Mouse (Mus musculus): ENCODE data around the gene Serpini1. TPM values are rescaled to one million over a fixed set of nuclear protein-coding genes. Genes with fewer than 3 reads are reported as not detected.
"Not testable (repeated sequence)": the region's sequence is repeated elsewhere in the genome, so short reads cannot be mapped to it uniquely, and the experiment has no call there.

The Serpini1 gene
- polyA plus RNA-seq, 1 experiment from 2014 or later, result 22.3 TPM

GRCm38 (mm10) chr3:75650416-75651154 is 93.2 kb downstream of the Serpini1 start:
- H3K4me1 ChIP-seq (replicated peaks; ENCODE audit: control insufficient read depth, insufficient read depth, low read length); H3K9me3 ChIP-seq (ENCODE audit: control insufficient read depth, low read length); H3K9ac ChIP-seq (ENCODE audit: low read length); ATAC-seq (replicated peaks; ENCODE audit: low FRiP score); H3K27me3 ChIP-seq (ENCODE audit: control insufficient read depth, insufficient read depth, low read length); H3K36me3 ChIP-seq (ENCODE audit: control insufficient read depth, insufficient read depth, low read length); H3K4me3 ChIP-seq (ENCODE audit: low read depth, low read length); DNase-seq (ENCODE audit: low spot score); H3K4me2 ChIP-seq (ENCODE audit: low read depth, low read length, severe bottlenecking); H3K27ac ChIP-seq (ENCODE audit: low read depth, low read length): not testable (repeated sequence)
- 60% methylated on average over 4 of the region's 4 CpGs for WGBS

- Histone ChIP-seq H3K4me3 (ENCODE audit: low read depth, low read length) (no peak overlapping the region), H3K27ac (ENCODE audit: low read depth, low read length) (no peak overlapping the region), H3K4me1 (replicated peaks; ENCODE audit: control insufficient read depth, insufficient read depth, low read length) (no peaks in the 10 kb centered on the region), H3K36me3 (ENCODE audit: control insufficient read depth, insufficient read depth, low read length) (no peaks in the 10 kb centered on the region), H3K4me2 (ENCODE audit: low read depth, low read length, severe bottlenecking) (no peak overlapping the region), H3K27me3 (ENCODE audit: control insufficient read depth, insufficient read depth, low read length) (no peaks in the 10 kb centered on the region), H3K9ac (ENCODE audit: low read length) (no peak overlapping the region), H3K9me3 (ENCODE audit: control insufficient read depth, low read length) (no peaks in the 10 kb centered on the region)
- ATAC-seq (replicated peaks; ENCODE audit: low FRiP score), result no peak
- DNase-seq (ENCODE audit: low spot score), result no peak
- WGBS, result 71% methylated on average over 2 of the region's 2 CpGs
These were observed 94.3 kb downstream of the Serpini1 start for GRCm38 (mm10) chr3:75651603-75652115.

GRCm38 (mm10) chr3:75653901-75654300 is 96.6 kb downstream of the Serpini1 start:
- not testable (repeated sequence) for H3K27ac ChIP-seq (ENCODE audit: low read depth, low read length); DNase-seq (ENCODE audit: low spot score); H3K9me3 ChIP-seq (ENCODE audit: control insufficient read depth, low read length); H3K36me3 ChIP-seq (ENCODE audit: control insufficient read depth, insufficient read depth, low read length); H3K9ac ChIP-seq (ENCODE audit: low read length); ATAC-seq (replicated peaks; ENCODE audit: low FRiP score); H3K27me3 ChIP-seq (ENCODE audit: control insufficient read depth, insufficient read depth, low read length); H3K4me3 ChIP-seq (ENCODE audit: low read depth, low read length); H3K4me1 ChIP-seq (replicated peaks; ENCODE audit: control insufficient read depth, insufficient read depth, low read length); H3K4me2 ChIP-seq (ENCODE audit: low read depth, low read length, severe bottlenecking)
- WGBS, result 66% methylated on average over 4 of the region's 4 CpGs

- Histone ChIP-seq H3K27ac (ENCODE audit: low read depth, low read length) (no peak overlapping the region), H3K4me2 (ENCODE audit: low read depth, low read length, severe bottlenecking) (no peak overlapping the region), H3K4me3 (ENCODE audit: low read depth, low read length) (no peak overlapping the region), H3K36me3 (ENCODE audit: control insufficient read depth, insufficient read depth, low read length) (no peaks in the 10 kb centered on the region), H3K9ac (ENCODE audit: low read length) (no peak overlapping the region), H3K27me3 (ENCODE audit: control insufficient read depth, insufficient read depth, low read length) (no peaks in the 10 kb centered on the region), H3K9me3 (ENCODE audit: control insufficient read depth, low read length) (no peaks in the 10 kb centered on the region), H3K4me1 (replicated peaks; ENCODE audit: control insufficient read depth, insufficient read depth, low read length) (no peaks in the 10 kb centered on the region)
- ATAC-seq (replicated peaks; ENCODE audit: low FRiP score), result no peak
- 80% methylated on average over 6 of the region's 6 CpGs for WGBS
- no peak for DNase-seq (ENCODE audit: low spot score)
These were observed 98.4 kb downstream of the Serpini1 start for GRCm38 (mm10) chr3:75655578-75656344.

- no peak for ATAC-seq (replicated peaks; ENCODE audit: low FRiP score)
- Histone ChIP-seq H3K27ac (ENCODE audit: low read depth, low read length) (no peak overlapping the region), H3K4me1 (replicated peaks; ENCODE audit: control insufficient read depth, insufficient read depth, low read length) (no peaks in the 10 kb centered on the region), H3K4me3 (ENCODE audit: low read depth, low read length) (no peak overlapping the region), H3K4me2 (ENCODE audit: low read depth, low read length, severe bottlenecking) (no peak overlapping the region), H3K27me3 (ENCODE audit: control insufficient read depth, insufficient read depth, low read length) (no peaks in the 10 kb centered on the region), H3K36me3 (ENCODE audit: control insufficient read depth, insufficient read depth, low read length) (no peaks in the 10 kb centered on the region), H3K9ac (ENCODE audit: low read length) (no peak overlapping the region), H3K9me3 (ENCODE audit: control insufficient read depth, low read length) (no peaks in the 10 kb centered on the region)
- 85% methylated on average over 3 of the region's 3 CpGs for WGBS
- DNase-seq (ENCODE audit: low spot score), result no peak
These were observed 109.6 kb downstream of the Serpini1 start for GRCm38 (mm10) chr3:75666962-75667361.

- no peak overlapping the region for H3K4me2 ChIP-seq (ENCODE audit: low read depth, low read length, severe bottlenecking)
- DNase-seq (ENCODE audit: low spot score) (no peak), ATAC-seq (replicated peaks; ENCODE audit: low FRiP score) (no peak)
- 68% methylated on average over 1 of the region's 1 CpGs for WGBS
- no peak overlapping the region for H3K27ac ChIP-seq (ENCODE audit: low read depth, low read length)
- no peaks in the 10 kb centered on the region for H3K9me3 ChIP-seq (ENCODE audit: control insufficient read depth, low read length)
- no peaks in the 10 kb centered on the region for H3K36me3 ChIP-seq (ENCODE audit: control insufficient read depth, insufficient read depth, low read length)
- H3K9ac ChIP-seq (ENCODE audit: low read length), result no peak overlapping the region
- no peak overlapping the region for H3K4me3 ChIP-seq (ENCODE audit: low read depth, low read length)
- no peaks in the 10 kb centered on the region for H3K4me1 ChIP-seq (replicated peaks; ENCODE audit: control insufficient read depth, insufficient read depth, low read length)
- H3K27me3 ChIP-seq (ENCODE audit: control insufficient read depth, insufficient read depth, low read length), result no peaks in the 10 kb centered on the region
These were observed 113.1 kb downstream of the Serpini1 start for GRCm38 (mm10) chr3:75670425-75670824.

GRCm38 (mm10) chr3:75682881-75683280 is 125.5 kb downstream of the Serpini1 start:
- H3K4me1 ChIP-seq (replicated peaks; ENCODE audit: control insufficient read depth, insufficient read depth, low read length), result no peaks in the 10 kb centered on the region
- no peak for ATAC-seq (replicated peaks; ENCODE audit: low FRiP score)
- no peaks in the 10 kb centered on the region for H3K9me3 ChIP-seq (ENCODE audit: control insufficient read depth, low read length)

GRCm38 (mm10) chr3:75686775-75687174 is 129.4 kb downstream of the Serpini1 start:
- Histone ChIP-seq H3K27me3 (ENCODE audit: control insufficient read depth, insufficient read depth, low read length) (no peaks in the 10 kb centered on the region), H3K36me3 (ENCODE audit: control insufficient read depth, insufficient read depth, low read length) (no peaks in the 10 kb centered on the region), H3K27ac (ENCODE audit: low read depth, low read length) (no peak overlapping the region), H3K4me1 (replicated peaks; ENCODE audit: control insufficient read depth, insufficient read depth, low read length) (no peaks in the 10 kb centered on the region), H3K9me3 (ENCODE audit: control insufficient read depth, low read length) (no peaks in the 10 kb centered on the region), H3K9ac (ENCODE audit: low read length) (no peak overlapping the region), H3K4me3 (ENCODE audit: low read depth, low read length) (no peak overlapping the region), H3K4me2 (ENCODE audit: low read depth, low read length, severe bottlenecking) (no peak overlapping the region)
- ATAC-seq (replicated peaks; ENCODE audit: low FRiP score), result no peak
- DNase-seq (ENCODE audit: low spot score), result no peak
- 84% methylated on average over 2 of the region's 2 CpGs for WGBS

More at GRCm38 (mm10) chr3:75682881-75683280, 125.5 kb downstream of the Serpini1 start:
- H3K4me2 ChIP-seq (ENCODE audit: low read depth, low read length, severe bottlenecking), result no peak overlapping the region
- H3K9ac ChIP-seq (ENCODE audit: low read length), result no peak overlapping the region
- no peak overlapping the region for H3K27ac ChIP-seq (ENCODE audit: low read depth, low read length)
- DNase-seq (ENCODE audit: low spot score), result no peak
- H3K36me3 ChIP-seq (ENCODE audit: control insufficient read depth, insufficient read depth, low read length), result no peaks in the 10 kb centered on the region
- H3K4me3 ChIP-seq (ENCODE audit: low read depth, low read length), result no peak overlapping the region
- H3K27me3 ChIP-seq (ENCODE audit: control insufficient read depth, insufficient read depth, low read length), result no peaks in the 10 kb centered on the region
